Mouse (Mus musculus) E14TG2a.4 (cell line): ENCODE measurements around the gene Ambn.

Experiments
- CTCF ChIP-seq: conservative IDR thresholded peaks from 2 replicates; pipeline ENCODE4 v1.5.1; 2014; ENCODE audit warnings: low read length
- NANOG ChIP-seq: IDR thresholded peaks from 2 replicates; pipeline ENCODE4 v1.6.1; 2014; ENCODE audit warnings: borderline replicate concordance, low read length, mixed read lengths
- POU5F1 ChIP-seq: IDR thresholded peaks from 2 replicates; pipeline ENCODE4 v1.6.1; 2014; ENCODE audit warnings: low read length, borderline replicate concordance

DNA sequence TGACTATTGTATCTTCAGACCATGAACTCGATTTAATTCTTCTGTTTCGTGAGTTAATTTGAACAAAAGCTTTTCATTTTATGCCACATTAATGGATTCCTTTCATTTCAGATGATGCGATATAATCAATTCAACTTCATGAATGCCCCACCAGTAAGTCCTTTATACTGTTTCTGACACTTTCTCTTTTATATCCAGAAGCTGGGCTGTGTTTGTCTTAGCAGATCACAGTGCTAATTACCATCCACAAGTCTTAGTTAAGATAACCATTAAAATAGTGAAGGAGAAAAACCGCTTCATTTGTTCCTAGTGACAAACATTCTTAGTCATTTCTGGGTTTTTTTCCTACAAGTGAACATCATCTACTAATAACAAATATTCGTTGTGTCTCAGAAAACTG lies 35.3 kb downstream of the Ambn start:
- TF ChIP-seq CTCF: no peak
- TF ChIP-seq POU5F1: no peak
- no peak for TF ChIP-seq NANOG
